Mouse (Mus musculus): ENCODE results near the gene Trap1.
"Not testable (repeated sequence)": the region's sequence is repeated elsewhere in the genome, so short reads cannot be mapped to it uniquely, and the experiment has no call there.

Gene Trap1

DNA sequence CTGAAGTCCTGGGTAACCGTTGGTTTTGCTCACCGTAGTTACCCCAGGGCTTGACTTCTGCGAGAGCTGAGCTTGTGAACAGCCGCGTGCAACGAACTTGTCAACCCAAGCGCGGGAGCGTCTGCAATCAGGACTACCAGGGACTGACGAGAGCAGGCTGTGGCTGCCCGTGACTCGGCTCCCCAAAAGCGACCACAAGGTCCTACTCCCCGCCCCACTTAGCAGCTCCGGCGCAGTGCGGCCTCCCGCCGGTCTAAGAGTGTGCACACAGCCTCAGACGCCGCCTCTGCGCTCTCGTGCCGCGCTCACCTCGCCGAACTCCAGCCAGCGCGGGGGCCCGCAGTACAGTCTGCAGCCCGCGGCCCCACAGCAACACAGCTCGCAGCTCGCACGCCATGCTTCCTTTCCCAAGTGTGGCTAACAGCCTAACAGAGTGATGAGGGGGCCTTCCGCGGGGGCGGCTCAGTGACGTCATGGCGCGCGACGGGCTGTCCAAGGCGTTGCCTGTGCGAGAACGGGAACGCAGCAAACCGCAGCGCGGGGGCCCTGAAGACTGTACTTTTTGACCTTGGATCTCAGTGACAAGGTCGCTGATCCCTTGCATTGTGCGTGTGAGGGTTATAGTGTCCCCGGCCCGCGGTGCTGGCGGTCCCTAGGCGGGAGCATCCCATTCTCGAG is at the start of gene Trap1:
TSS of gene Trap1 (minus strand) at position 444 of the 678 bp plus-strand sequence.
- peak; percentile 75 for DNase-seq (ENCODE audit: low read depth, low spot score)

DNA sequence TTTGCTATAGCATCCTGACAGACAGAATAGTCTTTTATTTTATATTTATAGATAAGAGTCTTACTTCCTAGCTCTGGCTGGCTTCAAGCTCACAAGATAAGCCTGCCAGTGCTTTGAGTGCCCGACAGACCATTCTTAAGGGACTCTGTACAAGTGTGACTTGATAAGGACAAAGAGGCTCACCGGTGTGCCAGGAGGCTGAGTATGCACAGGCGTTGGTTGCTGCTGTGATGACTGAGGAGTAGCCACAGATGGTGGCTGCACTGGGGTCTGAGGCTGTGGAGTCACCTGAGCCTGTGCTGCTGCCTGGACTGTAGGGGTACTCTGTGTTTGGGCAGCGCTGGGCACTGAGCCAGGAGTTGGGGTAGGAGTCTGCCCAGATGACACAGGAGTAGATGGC is 39.4 kb upstream of the Trap1 start:
- DNase-seq (ENCODE audit: low read depth, low spot score): no peak

DNA sequence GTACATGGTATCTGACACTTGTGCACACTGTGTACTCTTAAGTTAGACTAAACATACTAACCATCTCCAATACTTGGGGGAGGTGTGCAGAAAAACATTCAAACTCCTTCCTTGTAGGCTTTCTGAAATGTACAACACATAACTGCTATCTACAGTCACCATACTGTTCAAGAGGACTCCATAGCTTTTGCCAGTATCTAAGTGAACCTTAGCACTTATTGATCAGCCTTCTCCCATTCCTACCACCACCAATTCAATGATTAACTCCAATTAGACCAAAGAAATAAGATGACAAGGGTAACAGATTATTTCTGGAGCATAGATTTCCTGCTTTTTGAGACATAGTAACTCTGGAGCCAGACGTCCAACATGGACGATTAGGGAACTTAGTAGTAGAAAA is 22.7 kb upstream of the Trap1 start:
- DNase-seq (ENCODE audit: low read depth, low spot score): no peak

DNA sequence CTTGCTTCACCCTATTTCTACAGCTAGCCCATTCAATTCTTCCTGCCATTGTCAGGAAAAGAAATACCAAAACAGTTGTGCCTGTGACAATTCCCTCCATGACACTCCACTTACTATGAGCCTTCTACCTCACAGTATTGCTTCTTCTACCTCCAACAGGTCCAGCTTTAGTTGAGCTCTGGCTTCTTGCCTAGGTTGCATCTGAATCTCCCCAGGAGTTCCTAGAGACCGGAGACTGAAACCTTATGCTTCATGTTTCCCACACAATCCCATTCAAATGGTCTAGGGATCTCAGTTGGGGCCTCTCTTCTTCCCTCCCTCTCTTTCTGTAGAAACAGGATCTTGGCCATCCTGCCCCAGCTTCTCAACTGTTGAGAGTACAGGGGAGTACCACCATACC is 19.9 kb upstream of the Trap1 start:
- no peak for DNase-seq (ENCODE audit: low read depth, low spot score)

DNA sequence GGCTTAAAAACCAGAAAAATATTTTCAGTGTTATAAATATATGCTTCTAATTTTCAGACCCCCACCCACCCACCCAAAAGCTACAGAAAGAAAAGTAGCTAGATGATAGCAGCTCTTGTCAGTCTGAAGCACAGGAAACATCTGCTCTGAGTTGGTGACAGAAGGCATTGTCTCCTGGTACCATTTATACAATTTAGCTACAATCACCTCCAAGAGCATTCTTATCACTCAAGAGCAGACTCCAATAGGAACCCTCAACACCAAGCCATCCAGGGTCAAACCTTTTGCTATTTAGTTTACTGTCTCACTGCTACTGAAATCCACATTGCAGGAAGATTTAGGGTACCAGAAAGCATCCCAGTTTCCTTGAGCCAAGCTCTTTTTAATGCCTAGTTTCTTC is 19.3 kb upstream of the Trap1 start:
- DNase-seq (ENCODE audit: low read depth, low spot score): no peak

DNA sequence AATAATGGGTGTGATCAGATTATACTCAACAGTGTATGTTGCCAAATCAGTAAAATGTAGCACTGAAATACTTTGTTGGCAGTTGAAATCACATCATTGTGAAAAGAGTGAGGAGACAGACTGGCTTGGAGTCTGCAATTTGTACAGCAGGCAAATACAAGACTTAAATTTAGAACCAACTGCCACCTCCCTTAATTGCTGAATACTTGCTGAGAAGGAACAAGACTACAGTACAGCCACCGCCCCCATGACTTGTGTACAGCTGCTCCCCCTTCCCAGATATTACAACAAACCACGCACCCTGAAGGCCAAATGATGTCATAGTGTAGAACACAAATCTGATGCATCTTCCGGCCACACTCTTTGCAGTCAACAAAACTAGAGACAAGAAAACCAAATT is 18.5 kb upstream of the Trap1 start:
- DNase-seq (ENCODE audit: low read depth, low spot score): no peak

DNA sequence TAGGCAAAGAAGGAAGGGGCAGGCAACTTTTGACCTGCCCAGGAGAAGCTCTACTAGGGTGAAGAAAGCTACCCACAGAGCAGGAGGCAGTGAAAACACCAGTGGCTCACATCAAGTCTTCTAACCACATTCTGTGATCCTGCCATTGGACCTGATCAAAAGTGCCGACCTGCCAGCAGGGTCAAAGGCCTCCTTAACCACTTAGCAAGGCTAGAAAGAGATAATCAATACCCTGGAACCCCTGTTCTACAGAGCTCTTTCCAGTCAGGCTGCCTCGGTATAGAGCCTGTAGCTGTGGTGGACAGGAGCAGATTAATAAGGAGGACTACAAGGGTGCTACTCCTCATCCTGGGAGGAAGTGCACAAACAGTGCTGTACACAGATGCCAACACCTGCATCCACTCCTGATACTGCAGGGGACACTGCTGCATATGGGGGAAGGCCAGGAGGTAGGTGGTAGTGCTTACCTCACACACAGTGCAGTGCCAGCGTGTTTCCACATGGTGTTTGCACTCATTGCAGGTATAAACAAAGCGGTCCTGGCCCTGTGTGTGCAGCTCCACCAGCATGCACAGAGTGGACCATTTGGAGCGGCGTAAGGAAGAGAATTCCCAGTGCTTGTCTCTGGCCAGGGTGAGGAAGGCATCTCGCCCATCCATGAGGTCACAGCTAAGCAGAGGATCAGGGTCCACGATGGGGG is 9.7 kb upstream of the Trap1 start:
- DNase-seq (ENCODE audit: low read depth, low spot score): no peak

DNA sequence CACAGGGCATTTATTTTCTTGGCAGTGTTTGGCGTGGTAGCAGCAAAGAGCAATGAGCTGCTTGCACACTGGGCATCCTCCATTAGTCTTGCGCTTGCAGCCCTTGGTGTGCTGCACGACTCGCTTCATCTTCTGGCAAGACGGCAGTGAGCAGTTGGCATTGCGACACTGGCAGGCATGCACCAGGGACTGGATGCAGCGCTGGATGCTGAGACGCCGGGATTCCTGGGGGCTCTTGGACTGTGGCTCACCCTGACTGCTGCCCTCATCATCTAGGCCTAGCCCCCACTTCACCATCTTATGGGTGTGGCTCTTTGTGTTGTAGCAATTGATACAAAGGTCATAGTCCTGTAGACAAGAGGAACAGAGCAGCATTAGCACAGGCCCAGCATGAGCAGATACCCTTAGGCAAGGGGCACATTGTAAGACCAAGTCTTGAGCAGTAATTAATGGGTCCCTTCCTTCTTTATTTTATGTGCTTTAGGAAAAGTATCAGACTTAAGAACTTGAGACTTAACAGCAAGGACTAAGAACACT is 8.3 kb upstream of the Trap1 start:
- DNase-seq (ENCODE audit: low read depth, low spot score): no peak

DNA sequence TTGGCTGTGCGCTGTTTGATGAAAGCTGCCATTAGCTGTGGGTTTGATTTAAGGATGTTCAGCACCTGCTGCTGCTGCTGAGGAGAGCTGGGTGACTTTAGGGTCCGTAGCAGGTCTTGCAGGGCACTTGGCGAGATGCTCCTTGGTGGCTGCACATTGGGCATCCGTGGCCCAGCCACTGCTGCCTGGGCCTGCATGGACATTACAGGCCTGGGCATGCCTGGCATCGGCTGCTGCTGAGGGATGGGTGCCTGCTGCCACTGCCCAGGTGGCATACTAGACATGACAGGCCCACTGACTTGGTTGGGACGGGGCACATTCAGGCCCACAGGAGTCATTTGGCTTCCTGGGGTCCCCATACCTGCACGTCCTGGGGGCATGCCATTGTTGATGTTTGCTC is 7.4 kb upstream of the Trap1 start:
- no peak for DNase-seq (ENCODE audit: low read depth, low spot score)

DNA sequence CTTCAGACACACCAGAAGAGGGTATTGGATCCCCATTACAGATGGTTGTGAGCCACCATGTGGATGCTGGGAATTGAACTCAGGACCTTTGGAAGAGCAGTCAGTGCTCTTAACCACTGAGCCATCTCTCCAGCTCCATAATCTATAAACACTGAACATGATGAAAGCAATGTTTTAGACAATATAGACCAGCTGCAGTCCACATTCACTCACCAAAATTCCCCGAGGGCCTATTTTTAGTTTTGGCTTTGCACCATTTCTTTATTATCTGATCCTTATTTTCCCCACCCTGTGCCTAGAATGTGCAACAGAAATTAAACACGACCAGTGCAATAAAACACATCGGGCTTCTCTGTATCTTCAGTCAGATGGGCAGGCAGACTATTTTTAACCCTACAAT is 2.8 kb upstream of the Trap1 start:
- DNase-seq (ENCODE audit: low read depth, low spot score): not testable (repeated sequence)

DNA sequence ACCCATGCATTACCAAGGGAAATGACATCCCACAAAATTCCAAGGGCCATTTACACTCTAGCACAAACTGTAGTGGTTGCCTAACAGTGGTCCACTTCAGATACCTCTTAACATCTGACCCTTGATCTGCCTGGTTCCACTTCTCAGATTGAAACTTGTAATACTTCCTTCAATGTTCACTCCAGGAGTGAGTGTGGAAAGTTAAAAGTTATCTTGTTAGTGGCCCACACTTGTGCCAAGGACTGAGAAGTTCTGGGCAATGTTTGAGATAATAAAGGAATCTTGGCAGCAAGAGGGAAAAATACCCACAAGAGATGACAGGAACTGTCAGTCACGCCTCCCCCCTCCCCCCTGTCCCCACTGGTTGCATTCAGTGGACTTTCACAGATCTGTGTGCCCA is 2.0 kb upstream of the Trap1 start:
- DNase-seq (ENCODE audit: low read depth, low spot score): no peak

DNA sequence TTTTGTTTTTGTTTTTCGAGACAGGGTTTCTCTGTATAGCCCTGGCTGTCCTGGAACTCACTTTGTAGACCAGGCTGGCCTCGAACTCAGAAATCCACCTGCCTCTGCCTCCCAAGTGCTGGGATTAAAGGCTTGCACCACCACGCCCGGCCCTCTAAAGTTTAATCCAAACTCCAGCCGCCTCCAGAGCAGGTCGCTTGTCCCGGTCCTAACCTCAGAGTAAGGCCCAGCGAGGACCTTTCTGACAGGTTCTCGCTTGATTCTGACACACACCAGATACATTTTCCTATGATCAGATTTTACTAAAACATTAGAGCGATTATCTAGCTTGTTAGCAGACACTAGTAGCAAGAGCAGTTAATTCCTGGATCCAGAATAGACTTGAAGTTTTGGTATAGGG is 675 bp upstream of the Trap1 start:
- not testable (repeated sequence) for DNase-seq (ENCODE audit: low read depth, low spot score)

DNA sequence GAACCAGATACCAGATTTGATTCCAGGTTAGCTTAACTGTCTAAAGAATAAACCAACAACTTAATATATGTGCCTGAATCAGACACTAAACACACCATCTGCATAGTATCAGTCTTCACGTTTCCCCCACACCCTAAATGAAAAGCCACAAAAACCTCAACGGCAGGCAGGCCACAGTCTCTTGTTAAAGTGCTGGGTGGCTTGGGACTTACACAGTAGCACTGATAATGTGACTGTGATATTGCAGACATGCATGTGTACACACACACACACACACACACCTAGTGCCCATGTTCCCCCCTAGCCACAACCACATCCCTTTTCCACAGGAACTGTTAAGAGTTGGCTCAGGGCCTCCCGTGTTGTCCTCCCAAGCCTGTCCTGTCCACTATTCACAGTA is 2.8 kb downstream of the Trap1 start:
- no peak for DNase-seq (ENCODE audit: low read depth, low spot score)

DNA sequence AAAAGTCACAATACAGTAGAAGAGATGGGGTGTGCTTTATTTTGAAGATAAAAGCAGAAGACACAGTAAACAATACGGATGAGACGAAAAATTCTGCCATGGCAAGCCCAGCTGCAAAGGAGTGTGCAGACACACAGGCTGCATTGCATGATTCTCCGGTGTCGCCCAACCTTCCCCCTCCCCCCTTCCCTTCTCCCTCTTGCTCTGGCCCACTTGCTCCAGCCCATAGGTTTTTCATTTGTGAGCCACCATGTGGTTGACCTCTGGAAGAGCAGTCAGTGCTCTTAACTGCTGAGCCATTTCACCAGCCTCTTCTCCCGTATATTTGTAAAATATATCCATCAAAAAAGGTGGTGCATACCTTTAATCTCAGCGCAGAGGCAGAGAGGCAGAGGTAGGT is 3.3 kb downstream of the Trap1 start:
- no peak for DNase-seq (ENCODE audit: low read depth, low spot score)

DNA sequence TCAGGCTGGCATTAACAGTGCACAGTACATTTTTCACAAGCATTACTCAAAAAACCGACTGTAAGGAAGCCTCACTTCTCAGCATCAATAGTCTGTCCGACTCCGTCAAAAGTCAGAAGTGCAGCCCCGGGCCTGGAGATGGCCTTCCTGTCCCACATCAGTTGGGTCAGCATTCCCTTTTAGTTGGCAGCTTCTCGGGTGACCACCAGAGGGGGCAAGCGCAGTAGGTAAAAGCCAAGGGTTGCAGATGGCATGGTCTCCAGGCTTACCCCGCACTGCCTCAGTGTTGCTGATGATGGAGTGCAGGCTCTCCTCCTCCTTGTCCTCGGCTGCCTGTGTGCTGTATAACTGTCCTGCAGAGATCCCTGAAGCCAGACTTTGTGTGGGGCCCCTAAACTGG is 9.0 kb downstream of the Trap1 start:
- DNase-seq (ENCODE audit: low read depth, low spot score): no peak

DNA sequence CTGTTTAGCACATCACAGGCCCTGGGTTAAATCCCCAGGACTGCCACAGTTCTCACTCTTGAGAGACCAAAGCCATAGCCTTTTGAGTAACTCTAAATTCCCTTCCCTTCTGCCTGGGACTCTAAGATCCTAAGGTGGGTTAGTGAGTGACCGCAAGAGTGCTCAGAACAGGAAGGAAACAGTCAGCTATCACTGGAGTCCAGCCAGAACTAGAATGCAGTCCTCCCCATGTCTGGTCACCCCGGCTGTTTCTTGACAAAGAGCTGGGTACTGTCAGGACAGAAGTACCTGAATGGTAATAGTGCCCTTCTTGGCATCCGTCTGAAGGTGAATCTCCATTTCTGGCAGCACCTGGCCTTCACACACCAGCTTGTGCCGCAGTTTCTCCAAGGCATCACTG is 12.7 kb downstream of the Trap1 start:
- no peak for DNase-seq (ENCODE audit: low read depth, low spot score)

DNA sequence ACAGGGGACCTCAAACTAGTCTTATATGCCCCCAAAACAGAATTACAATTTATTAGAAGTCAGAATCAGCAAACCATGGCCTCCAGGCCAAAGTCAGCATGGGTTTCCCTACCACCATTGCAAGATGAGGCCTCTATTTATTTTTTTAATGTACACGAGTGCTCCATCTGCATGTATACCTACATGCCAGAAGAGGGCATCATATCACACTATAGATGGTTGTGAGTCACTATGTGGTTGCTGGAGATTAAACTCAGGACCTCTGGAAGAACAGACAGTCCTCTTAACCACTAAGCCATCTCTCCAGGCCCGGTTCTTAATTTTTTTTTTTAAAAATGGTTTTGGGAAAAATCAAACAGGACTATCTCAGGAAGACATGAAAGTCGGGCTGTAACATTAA is 23.8 kb downstream of the Trap1 start:
- no peak for DNase-seq (ENCODE audit: low read depth, low spot score)

DNA sequence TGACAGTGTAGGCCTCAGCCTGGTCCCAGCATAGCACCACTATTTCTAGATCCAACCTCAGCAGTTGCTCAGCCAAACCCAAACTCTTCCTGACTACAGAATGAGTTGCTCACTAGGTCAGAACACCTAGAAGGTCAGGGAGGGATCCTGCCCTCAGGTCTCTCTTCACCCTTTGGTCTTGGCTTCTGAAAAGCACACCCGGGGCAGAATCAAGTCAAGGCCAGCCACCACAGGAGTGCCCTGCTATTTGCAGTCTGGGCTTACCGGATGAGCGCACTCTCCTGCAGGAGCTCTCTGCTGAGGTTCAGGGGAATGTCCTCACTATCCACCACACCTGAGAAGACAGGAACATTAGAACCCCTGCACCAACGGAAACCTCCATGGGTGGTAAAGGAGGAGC is 25.0 kb downstream of the Trap1 start:
- DNase-seq (ENCODE audit: low read depth, low spot score): no peak

DNA sequence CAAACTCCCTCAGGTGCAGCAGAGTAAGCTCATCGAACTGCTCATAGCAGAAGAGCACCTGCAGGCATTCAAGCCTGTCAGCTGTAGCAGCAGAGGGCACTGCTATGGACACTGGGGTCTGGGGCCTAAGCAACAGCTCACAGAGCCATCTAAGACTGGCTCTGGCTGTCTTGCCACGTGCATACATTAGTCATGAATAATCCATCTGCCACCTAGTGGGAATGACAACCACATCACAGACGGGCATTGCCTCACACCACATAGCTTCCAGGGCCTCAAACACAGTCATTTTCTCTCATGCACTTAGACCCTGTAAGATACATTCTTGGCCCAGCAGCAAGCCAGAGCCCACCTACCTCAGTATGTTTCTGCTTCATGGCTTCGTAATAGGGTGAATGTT is 32.1 kb downstream of the Trap1 start:
- DNase-seq (ENCODE audit: low read depth, low spot score): no peak

DNA sequence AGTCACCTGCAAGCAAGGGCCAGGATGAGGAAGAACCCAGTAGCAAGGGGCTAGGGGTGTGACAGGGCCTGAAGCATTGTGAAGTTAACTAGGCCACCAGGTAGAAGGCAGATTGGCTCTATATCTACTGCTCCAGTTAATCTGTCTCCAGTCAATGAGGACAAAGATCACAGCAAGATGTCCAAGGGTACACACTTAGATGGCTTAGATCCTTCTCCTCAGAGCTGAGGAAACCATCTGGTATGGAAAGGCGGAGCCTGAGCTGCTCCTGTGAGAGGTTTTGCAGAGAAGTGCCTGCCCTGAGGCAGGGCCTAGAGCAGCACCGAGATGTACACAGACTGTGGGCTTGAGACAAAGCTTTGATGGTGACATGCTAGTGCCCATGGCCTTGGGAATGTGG is 33.5 kb downstream of the Trap1 start:
- no peak for DNase-seq (ENCODE audit: low read depth, low spot score)

DNA sequence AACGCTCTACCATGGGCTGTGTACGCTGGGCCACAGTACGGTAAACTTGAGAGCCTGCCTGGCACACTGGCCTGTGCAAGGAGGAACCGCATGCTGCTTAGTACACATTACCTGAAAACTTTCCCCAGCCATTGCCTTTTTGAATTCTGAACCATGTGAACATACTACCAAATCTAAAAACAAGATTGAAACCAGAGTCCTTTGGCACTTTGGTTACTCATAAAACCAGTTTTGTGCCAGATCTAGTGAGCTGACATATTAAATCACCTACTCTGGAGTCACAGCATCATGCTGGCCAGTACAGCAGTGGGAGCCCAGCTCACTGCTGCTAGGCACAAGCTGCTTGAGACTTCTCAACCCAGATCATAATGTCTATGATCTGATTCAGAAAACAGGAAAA is 36.0 kb downstream of the Trap1 start:
- no peak for DNase-seq (ENCODE audit: low read depth, low spot score)

DNA sequence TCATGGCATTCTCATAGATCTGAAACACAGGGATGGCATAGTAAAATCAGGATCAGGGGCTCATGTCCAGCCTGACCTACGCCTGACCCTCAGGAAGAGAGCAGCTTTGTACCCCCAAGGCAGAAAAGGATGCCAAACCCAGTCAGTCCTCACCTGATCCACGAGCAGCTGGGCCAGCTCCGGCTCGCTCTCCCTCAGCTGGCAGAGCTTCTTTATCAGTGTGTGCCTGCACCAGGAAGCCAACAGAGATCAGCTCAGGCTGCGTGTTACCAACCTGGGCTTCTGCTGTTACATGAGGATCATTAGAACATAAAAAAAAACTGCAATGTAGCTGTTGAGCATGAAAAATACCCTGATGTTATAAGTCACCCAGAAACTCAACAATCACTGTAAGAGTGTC is 37.4 kb downstream of the Trap1 start:
- DNase-seq (ENCODE audit: low read depth, low spot score): no peak

DNA sequence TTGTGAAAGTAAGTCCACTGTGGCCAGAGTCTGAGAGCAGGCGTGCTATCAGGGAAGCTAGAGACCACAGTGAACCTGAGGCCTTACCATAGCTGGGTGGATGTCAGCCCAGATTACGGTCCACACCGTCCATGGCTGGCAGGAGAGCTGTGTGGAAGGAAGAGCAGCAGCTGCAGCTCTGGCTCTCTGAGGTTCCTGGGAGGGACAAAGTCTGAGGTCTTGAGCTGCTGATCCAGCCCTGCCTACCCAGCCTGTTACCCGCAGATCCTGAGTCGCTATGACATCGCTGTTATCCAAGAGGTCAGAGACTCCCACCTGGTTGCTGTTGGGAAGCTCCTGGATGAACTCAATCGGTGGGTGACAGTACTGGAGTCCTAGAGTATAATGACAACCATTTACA is 39.9 kb downstream of the Trap1 start:
- no peak for DNase-seq (ENCODE audit: low read depth, low spot score)

Measured in brain, embryonic 18.5 days (tissue).